Mouse (Mus musculus) yolk sac, embryonic 10.5 days (tissue): Measurements from ENCODE around the gene Nfatc3.

Experiments used
- DNase-seq: peaks from one replicate; pipeline ENCODE4 v3.0.0-alpha.2; 2017; ENCODE audit warnings: low spot score

Nfatc3 gene

DNA sequence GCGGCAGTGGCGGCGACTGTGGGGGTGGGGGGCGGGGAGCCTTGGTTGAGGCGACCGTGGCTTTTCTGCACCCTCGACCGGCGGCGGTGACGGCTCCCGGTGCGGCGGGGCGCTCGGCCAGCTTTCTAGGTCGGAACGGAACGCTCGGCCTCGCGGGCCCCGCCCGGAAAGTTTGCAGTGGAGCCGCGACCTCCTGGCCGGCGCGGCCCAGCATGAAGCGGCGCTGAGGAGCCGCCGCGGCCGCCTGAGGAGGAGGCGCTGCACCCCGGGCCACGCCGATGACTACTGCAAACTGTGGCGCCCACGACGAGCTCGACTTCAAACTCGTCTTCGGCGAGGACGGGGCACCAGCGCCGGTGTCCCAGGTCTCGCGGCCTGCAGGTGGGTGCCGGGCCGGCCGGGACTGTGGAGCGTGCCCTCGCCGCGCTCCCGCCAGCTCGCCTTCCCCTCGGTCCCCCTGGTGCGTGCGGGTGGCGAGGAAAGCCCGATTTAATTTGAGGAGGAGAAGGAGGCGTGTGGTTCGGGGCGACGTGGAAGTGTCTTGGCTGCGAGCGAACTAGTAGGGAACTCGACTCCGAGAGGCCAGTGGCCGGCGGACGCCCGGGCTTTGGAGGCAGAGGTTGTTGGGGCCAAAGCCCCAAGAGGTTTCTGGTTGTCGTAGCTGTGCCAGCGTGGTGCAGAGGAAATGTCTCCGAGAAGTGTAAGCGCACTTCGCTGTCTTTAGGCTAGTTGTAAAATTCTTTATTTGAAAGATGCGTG lies 1.2 kb downstream of the Nfatc3 start:
- DNase-seq = peak; percentile 76

GRCm38 (mm10) chr8:106060521-106060920 lies 1.9 kb downstream of the Nfatc3 start:
- no peak for DNase-seq

DNA sequence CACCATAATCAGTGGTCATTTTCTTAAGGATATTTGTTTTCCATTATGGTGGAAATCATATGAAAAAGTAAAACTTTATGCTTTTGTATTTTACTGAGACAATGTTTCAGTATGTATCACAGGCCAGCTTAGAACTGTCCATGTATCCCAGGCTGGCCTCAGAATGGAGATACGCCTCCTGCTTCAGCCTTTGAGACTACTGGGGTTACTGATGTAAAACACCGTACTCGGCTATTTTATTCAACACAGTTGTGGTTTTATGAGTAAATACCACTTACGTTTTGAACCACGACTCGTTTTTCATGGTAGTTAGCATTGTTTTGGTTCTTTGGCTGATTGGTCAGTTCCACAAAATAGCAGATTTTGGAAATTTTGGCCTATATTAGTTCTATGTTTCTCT lies 3.0 kb downstream of the Nfatc3 start:
- no peak for DNase-seq

DNA sequence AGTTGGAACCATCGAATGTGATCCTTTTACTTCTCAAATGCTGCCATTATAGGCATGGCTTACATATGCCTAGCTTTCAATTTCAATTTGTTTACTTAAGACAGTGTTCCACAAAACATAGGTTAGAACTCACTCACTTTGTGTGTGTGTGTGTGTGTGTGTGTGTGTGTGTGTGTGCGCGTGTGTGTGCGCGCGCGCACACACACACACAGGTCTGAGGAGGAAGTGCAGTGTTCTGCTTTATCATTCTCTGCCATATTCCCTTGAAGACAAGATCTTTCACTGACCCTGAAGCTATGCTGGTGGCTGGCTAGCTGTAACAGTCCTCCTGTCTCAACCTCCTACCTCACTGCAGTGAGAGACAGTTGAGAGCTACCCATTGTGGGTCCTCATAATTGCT lies 4.4 kb downstream of the Nfatc3 start:
- no peak for DNase-seq

- DNase-seq = no peak
Observed at GRCm38 (mm10) chr8:106066721-106067120, 8.1 kb downstream of the Nfatc3 start.

- DNase-seq = no peak
Observed at GRCm38 (mm10) chr8:106069565-106069964, 10.9 kb downstream of the Nfatc3 start.

- no peak for DNase-seq
Observed at GRCm38 (mm10) chr8:106072113-106072512, 13.5 kb downstream of the Nfatc3 start.

GRCm38 (mm10) chr8:106074236-106074635 lies 15.6 kb downstream of the Nfatc3 start:
- DNase-seq = no peak

DNA sequence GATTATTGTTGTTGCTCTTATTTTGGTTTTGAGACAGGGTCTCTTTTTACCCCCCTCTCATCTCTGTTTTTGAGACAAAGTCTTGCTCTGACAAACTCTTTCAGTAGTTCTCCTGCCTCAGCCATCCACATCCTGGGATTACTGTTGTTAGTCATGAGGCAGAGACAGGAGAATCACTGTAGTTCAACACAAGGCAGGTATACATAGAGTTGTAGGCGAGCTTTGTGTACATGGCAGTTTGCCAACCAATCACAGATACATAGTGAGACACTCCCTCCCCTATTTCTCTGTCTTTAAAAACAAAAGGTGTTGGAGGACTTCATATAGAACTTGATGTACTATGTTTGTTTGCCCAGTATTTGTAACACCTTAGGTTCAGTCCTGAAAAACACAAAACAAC lies 16.0 kb downstream of the Nfatc3 start:
- no peak for DNase-seq

GRCm38 (mm10) chr8:106075161-106075862 lies 16.7 kb downstream of the Nfatc3 start:
- no peak for DNase-seq

- DNase-seq = no peak
Observed at GRCm38 (mm10) chr8:106075863-106076174, 17.2 kb downstream of the Nfatc3 start.

DNA sequence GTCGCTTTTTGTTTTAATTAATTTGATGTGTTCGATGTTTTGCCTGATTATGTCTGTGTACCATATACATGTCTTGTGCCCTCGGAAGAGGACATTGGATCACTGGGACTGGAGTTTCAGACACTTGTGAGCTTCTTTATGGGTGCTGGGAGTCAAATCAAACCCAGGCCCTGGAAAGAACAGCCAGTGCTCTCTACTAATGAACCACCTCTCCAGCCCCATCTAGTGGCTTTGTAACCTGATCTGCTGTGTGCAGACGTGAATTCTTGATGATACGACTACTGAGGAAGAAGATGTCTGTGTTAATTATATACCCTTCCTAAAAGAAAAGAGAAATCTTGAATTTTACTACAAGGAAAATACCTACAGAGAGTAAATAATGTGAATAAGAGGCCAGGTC lies 18.0 kb downstream of the Nfatc3 start:
- DNase-seq = no peak

- DNase-seq = no peak
Observed at GRCm38 (mm10) chr8:106077452-106078067, 18.9 kb downstream of the Nfatc3 start.

DNA sequence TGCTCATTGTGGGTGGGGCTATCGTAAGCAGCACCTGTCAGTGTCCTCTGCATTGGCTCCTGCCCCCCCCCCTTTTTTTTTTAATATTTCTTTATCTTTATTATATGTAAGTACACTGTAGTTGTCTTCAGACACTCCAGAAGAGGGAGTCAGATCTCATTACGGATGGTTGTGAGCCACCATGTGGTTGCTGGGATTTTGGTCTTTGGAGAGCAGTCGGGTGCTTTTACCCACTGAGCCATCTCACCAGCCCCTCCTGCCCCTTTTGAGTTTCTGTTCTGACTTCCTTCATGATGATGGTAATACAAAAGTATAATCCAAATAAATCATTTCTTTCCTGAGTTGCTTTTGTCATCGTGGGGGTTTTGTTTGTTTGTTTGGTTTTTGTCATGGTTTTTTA lies 43.7 kb downstream of the Nfatc3 start:
- no peak for DNase-seq

DNA sequence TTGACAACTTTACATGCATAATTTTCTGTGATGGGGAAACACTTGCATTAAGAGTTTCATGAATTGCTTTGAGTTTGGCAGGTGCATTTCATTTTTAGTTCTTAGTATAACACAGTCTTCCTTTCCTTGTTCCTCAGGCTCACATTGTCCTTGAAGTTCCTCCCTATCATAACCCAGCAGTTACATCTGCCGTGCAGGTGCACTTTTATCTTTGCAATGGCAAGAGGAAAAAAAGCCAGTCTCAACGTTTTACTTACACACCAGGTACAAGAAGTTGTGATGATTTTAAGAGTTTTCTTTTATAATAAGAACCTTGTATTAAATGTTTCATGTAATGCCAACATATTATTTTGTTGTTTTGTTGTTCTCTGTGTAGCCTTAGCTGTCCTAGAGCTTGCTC lies 45.2 kb downstream of the Nfatc3 start:
- DNase-seq = no peak

DNA sequence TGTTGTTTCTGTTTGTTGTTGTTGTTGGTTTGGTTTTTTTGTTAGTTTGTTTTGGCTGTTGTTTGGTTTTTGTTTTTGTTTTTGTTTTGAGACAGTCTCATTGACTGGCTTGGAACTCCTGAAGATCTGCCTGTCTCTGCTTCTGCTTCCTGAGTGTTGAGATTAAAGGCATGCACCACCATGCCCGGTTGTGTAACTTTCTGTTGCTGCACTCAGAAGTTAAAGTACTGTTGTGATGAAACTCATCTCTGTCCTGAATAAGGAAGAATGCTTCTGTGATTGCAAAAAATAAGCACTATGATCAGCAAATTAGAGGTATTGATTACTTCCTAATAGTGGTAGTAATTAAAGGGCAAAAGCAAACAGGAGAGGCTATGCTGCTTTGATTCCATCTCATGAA lies 47.6 kb downstream of the Nfatc3 start:
- DNase-seq = no peak

- DNase-seq = no peak
Observed at GRCm38 (mm10) chr8:106108080-106108479, 49.4 kb downstream of the Nfatc3 start.

GRCm38 (mm10) chr8:106108729-106109128 lies 50.1 kb downstream of the Nfatc3 start:
- DNase-seq = no peak

DNA sequence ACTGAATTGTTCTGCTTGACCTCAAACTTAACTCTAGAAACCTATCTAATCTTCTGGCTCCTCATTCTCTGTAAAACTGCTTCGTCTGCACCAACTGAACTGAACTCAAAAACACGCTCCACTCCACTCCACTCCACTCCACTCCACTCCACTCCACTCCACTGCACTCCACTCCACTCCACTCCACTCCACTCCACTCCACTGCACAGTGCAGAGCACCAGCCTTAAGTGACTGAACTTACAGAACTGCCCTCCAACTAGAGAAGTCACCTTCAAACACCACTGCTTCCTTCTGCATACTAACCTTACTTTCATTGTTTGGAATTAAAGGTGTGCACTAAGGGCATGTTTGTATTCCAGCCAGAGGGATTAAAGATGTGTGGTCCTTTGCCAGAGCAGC lies 53.4 kb downstream of the Nfatc3 start:
- DNase-seq = no peak

GRCm38 (mm10) chr8:106112514-106112913 lies 53.9 kb downstream of the Nfatc3 start:
- no peak for DNase-seq

GRCm38 (mm10) chr8:106115897-106116296 lies 57.3 kb downstream of the Nfatc3 start:
- no peak for DNase-seq

DNA sequence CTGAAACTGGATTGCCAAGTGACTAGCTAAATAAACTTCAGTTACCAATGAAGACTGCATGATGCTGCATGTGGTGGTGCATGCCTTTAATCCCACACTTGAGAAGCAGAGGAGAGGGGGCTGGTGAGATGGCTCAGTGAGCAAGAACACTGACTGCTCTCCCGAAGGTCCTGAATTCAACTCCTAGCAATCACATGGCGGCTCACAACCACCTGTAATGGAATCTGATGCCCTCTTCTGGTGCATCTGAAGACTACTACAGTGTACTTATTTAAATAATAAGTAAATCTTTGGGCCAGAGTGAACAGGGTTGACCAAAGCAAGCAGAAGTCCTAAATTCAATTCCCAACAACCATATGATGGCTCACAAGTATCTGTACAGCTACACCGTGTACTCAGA lies 64.8 kb downstream of the Nfatc3 start:
- DNase-seq = no peak

DNA sequence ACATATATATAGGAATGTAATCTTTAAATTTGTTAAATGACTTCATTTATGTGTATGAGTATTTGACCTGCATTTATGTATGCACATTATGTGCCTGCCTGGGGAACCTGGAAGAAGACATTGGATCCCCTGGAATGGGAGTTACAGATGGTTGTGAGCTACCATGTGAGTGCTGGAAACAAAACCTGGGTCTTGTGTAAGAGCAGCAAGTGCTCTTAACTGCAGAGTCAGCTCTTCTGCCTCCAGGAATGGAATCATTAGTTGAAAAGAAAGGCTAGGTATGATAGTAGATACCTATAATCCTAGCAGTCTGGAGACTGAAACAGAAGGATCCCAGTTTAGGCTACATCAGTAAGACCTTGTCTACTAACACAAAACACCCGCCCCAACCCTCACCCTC lies 67.4 kb downstream of the Nfatc3 start:
- DNase-seq = no peak

DNA sequence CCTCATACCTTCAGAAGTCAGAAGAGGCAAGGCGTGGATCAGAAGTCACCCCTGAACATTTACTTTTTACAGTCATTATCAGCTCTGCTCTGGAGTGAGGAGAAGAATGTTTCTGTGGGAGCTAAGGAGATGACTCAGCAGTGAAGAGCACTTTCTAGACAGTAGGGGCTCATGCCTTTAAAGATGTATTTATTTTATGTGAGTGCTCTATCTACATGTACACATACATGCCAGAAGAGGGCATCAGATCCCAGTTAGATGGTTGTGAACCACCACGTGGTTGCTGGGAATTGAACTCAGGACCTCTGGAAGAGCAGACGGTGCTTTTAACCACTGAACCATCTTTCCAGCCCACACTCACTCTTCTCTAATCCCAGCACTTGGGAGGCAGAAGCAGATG lies 68.4 kb downstream of the Nfatc3 start:
- DNase-seq = no peak
